Mouse (Mus musculus): ENCODE measurements around the gene Bcl2l15.
A peak's percentile ranks its signal among the peaks of the same experiment; 100 is the strongest.
"Not testable (repeated sequence)": the region's sequence is repeated elsewhere in the genome, so short reads cannot be mapped to it uniquely, and the experiment has no call there.

Gene Bcl2l15

GRCm38 (mm10) chr3:103832426-103832825 is at the start of gene Bcl2l15:
Gene Bcl2l15 (plus strand): TSS chr3:103832601.
- no peak for DNase-seq (ENCODE audit: low spot score in 2 of 2)

GRCm38 (mm10) chr3:103782844-103783609 is 49.4 kb upstream of the Bcl2l15 start:
- DNase-seq (ENCODE audit: low spot score in 2 of 2): no peak

GRCm38 (mm10) chr3:103787225-103787624 is 45.2 kb upstream of the Bcl2l15 start:
- no peak for DNase-seq (ENCODE audit: low spot score in 2 of 2)

GRCm38 (mm10) chr3:103789096-103789495 is 43.3 kb upstream of the Bcl2l15 start:
- no peak for DNase-seq (ENCODE audit: low spot score in 2 of 2)

GRCm38 (mm10) chr3:103789891-103790345 is 42.5 kb upstream of the Bcl2l15 start:
- no peak for DNase-seq (ENCODE audit: low spot score in 2 of 2)

GRCm38 (mm10) chr3:103790346-103791145 is 41.9 kb upstream of the Bcl2l15 start:
- peak in 1 of 2 experiments; percentile 44 for DNase-seq (ENCODE audit: low spot score in 2 of 2)

GRCm38 (mm10) chr3:103791230-103792110 is 40.9 kb upstream of the Bcl2l15 start, which contains the start of gene Hipk1:
Gene Hipk1 (minus strand): TSS chr3:103791563.
- DNase-seq (ENCODE audit: low spot score in 2 of 2): peak; percentile 93

- DNase-seq (ENCODE audit: low spot score in 2 of 2): not testable (repeated sequence)
These were observed 40.3 kb upstream of the Bcl2l15 start for GRCm38 (mm10) chr3:103792111-103792406.

GRCm38 (mm10) chr3:103792566-103792965 is 39.8 kb upstream of the Bcl2l15 start:
- DNase-seq (ENCODE audit: low spot score in 2 of 2): no peak

GRCm38 (mm10) chr3:103796389-103796788 is 36.0 kb upstream of the Bcl2l15 start:
- no peak for DNase-seq (ENCODE audit: low spot score in 2 of 2)

- no peak for DNase-seq (ENCODE audit: low spot score in 2 of 2)
These were observed 32.9 kb upstream of the Bcl2l15 start for GRCm38 (mm10) chr3:103799507-103799906.

GRCm38 (mm10) chr3:103801631-103802531 is 30.5 kb upstream of the Bcl2l15 start:
- peak; percentile 44 to 52 for DNase-seq (ENCODE audit: low spot score in 2 of 2)

GRCm38 (mm10) chr3:103802861-103803260 is 29.5 kb upstream of the Bcl2l15 start:
- peak; percentile 18 to 28 for DNase-seq (ENCODE audit: low spot score in 2 of 2)

- no peak for DNase-seq (ENCODE audit: low spot score in 2 of 2)
These were observed 26.7 kb upstream of the Bcl2l15 start for GRCm38 (mm10) chr3:103805671-103806070.

- peak; percentile 89 to 94 for DNase-seq (ENCODE audit: low spot score in 2 of 2)
These were observed 23.3 kb upstream of the Bcl2l15 start, which contains the start of the genes Dclre1b, Ap4b1 and Gm43064 for GRCm38 (mm10) chr3:103808891-103809798. Gene Dclre1b (minus strand): TSS chr3:103809444. Gene Ap4b1 (plus strand): TSS chr3:103809520. Gene Gm43064 (plus strand): TSS chr3:103809573.

GRCm38 (mm10) chr3:103809799-103810150 is 22.6 kb upstream of the Bcl2l15 start:
- no peak for DNase-seq (ENCODE audit: low spot score in 2 of 2)

- no peak for DNase-seq (ENCODE audit: low spot score in 2 of 2)
These were observed 21.4 kb upstream of the Bcl2l15 start for GRCm38 (mm10) chr3:103810967-103811366.

GRCm38 (mm10) chr3:103827548-103827947 is 4.9 kb upstream of the Bcl2l15 start:
- no peak for DNase-seq (ENCODE audit: low spot score in 2 of 2)

GRCm38 (mm10) chr3:103829036-103829435 is 3.4 kb upstream of the Bcl2l15 start:
- DNase-seq (ENCODE audit: low spot score in 2 of 2): no peak

GRCm38 (mm10) chr3:103830681-103831080 is 1.7 kb upstream of the Bcl2l15 start:
- not testable (repeated sequence) for DNase-seq (ENCODE audit: low spot score in 2 of 2)

All from thymus, postnatal 10 days (tissue).